Mouse (Mus musculus): ENCODE data around the gene Lsm3.

The Lsm3 gene

GRCm38 (mm10) chr6:91549621-91550020 is 33.9 kb downstream of the Lsm3 start:
- DNase-seq (ENCODE audit: extremely low read depth, low read depth, low spot score), result no peak

DNA sequence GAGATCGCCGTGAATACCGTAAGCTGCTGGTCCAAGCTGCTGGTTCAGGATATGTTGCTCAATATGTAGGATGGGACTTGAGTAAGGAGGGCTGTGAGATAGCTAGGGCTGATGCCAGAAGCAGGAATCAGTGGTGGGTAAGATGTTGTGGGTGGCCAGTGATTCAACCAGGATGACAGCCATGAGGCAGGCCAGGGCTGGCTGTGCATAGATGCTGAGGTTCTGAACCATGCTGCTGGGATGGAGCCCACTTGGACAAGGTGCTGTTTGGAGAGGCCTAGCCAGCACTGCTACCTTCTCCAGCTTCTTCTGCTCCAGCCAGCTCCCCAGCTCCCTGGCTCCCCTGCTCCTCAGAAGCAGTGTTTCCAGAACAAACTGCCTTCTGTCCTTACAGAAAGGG is 35.9 kb downstream of the Lsm3 start:
- DNase-seq (ENCODE audit: extremely low read depth, low read depth, low spot score), result no peak

DNA sequence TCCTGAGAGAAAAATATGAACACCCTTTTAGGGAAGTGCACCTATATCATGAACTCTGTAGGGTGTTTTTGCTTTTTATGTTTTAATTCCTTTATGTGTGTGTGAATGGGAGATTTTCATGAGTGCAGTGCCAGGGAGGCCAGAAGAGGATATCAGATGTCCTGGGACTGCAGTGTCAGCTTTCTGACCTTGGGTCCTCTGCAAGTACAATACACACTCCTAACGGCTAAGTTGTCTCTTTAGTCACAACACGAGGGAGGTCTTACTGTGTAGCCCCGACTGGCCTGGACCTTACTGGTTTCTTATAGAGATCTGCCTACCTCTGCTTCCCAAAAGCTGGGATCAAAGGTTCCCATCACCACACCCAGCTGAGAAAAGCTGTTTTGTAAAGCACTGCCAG is 37.0 kb downstream of the Lsm3 start:
- no peak for DNase-seq (ENCODE audit: extremely low read depth, low read depth, low spot score)

DNA sequence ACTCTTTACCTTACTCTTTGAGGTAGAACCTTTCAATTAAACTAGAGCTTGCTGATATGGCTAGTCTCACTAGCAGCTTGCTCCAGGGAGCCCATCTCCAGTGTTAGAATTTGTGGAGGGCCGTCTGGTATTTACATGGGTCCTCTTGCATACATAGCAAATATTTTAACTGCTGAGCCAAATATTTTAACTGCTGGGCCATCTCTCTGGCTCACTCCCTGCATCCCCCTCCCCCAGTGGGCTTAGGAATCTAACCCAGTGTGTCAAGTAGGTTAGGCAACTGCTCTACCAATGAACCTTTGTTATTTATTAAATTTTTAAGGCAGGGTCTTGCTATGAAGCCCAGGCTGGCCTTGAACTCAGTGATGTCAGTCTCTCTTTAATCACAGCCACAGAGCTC is 42.8 kb downstream of the Lsm3 start:
- no peak for DNase-seq (ENCODE audit: extremely low read depth, low read depth, low spot score)

DNA sequence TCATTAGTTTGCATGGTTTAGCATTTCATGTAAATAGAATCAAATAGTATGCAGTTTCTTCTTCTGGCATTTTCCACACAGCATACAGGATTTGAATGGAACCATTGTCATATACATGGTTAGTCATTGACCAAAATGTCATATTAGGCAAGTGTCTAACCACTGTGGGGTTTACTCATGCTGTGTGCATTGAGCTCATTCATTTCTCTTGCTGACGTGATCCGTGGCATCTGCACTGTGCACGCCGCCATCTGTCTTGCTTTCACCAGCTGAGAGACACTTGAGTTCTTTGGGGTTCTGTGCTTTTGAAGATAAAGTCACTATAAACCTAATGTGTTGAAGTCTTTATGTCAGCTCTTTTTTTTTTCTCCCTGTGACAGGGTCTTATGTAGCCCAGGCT is 43.6 kb downstream of the Lsm3 start:
- DNase-seq (ENCODE audit: extremely low read depth, low read depth, low spot score), result no peak

- no peak for DNase-seq (ENCODE audit: extremely low read depth, low read depth, low spot score)
These were observed 44.5 kb downstream of the Lsm3 start for GRCm38 (mm10) chr6:91560186-91560585.

- DNase-seq (ENCODE audit: extremely low read depth, low read depth, low spot score), result no peak
These were observed 47.3 kb downstream of the Lsm3 start for GRCm38 (mm10) chr6:91563031-91563430.

DNA sequence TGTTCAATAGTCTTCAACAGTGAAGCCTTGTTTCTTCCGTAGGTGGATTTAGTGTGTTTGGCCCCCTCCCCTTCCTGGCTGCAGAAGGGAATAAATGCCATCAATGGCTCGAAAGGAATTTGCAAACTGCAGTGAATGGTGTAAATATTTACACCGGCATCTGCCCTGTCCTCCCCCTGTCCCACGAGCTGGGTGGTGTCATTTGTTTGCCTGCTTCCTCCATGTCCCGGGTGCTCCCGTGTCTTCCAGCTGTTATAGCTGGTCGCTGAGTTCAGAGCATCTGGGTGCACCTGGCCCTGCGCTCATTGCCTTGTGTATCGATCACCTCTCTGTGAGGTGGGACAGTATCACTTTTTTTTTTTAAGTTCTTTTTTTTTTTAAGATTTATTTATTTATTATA is 50.7 kb downstream of the Lsm3 start:
- no peak for DNase-seq (ENCODE audit: extremely low read depth, low read depth, low spot score)
